Mouse (Mus musculus) megakaryocyte-erythroid progenitor cell, adult 5-6 weeks (primary cell): ENCODE results near the gene Manea. TPM values are rescaled to one million over a fixed set of nuclear protein-coding genes. Genes with fewer than 3 reads are reported as not detected.
A peak's percentile ranks its signal among the peaks of the same experiment; 100 is the strongest.
"Not testable (repeated sequence)": the region's sequence is repeated elsewhere in the genome, so short reads cannot be mapped to it uniquely, and the experiment has no call there.

ENCODE experiments used
- ATAC-seq: replicated peaks from 2 replicates; pipeline ENCODE4 v1.8.0; 2016; ENCODE audit warnings: mild to moderate bottlenecking, inconsistent platforms; ENCODE audit not compliant: severe bottlenecking, poor library complexity, low FRiP score, low TSS enrichment
- total RNA-seq, 2 experiments: library from RNA; stranded (forward) in 1 of 2; stranded (reverse) in 1 of 2; fragments of 200-1000, 215-1000 nt in 1 of 2; fragments of >200 nt in 1 of 2; fragmentation: Nextera tagmentation in 1 of 2; gene quantifications; 2 replicates each; pipeline ENCODE4 v1.2.3; 2014 to 2017

Gene Manea
- total RNA-seq (2014; fragmentation: Nextera tagmentation) (13.4 and 13.8 TPM in 2 replicates), total RNA-seq (2017) (11.7 and 15.4 TPM in 2 replicates)

DNA sequence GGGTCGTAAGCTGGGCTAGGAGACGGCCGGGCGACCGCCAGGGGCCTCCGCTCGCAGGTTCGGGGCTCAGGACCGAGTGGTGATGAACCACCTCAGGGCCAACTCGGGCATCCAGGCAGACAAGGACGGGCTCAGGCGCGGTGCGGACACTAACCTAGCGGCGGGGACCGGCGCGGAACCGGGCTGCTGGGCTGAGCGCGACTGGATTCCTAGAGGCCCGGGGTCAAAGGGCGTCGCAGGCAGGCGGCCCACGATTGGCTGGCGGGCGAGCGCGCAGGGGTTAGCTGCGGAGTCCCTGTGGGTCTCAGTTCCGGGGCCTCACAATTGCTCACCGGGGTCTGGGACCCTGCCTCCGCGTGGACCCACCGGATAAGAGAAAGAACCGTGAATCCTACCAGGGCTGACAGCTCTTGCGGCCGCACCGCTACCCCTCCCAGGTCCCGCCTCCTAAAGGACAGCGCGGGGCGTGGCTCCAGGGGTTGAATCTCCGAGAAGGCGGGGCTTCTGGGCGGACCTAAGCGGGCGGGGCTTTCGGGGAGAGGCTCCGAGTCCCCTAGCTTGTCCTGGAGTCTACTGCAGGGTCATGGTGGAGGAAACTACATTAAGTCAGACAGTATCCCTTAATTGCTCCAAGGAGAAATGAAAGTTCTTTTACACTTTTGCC is at the start of gene Manea:
TSS of gene Manea (minus strand) at position 449 of the 664 bp plus-strand sequence.
- ATAC-seq = peak; percentile 99

DNA sequence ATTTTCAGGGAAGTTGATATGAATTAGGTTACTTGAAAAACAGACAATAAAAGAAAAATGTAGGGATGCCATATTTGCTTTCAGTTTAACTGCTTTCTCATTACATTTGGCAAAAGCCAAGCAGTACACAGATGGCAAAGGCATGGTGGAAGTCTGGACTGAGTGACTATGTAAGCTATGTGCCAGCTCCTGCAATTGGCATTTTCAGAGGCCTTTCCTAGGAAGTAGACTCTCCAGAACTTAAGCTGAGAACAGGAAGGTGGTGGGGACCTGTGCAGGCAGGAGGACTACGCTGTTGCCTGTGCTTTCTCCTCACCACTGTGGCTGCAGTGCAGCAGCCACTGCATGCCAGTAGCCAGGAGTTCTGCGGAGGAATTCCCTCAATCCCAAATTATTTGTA is 7.9 kb upstream of the Manea start:
- no peak for ATAC-seq

DNA sequence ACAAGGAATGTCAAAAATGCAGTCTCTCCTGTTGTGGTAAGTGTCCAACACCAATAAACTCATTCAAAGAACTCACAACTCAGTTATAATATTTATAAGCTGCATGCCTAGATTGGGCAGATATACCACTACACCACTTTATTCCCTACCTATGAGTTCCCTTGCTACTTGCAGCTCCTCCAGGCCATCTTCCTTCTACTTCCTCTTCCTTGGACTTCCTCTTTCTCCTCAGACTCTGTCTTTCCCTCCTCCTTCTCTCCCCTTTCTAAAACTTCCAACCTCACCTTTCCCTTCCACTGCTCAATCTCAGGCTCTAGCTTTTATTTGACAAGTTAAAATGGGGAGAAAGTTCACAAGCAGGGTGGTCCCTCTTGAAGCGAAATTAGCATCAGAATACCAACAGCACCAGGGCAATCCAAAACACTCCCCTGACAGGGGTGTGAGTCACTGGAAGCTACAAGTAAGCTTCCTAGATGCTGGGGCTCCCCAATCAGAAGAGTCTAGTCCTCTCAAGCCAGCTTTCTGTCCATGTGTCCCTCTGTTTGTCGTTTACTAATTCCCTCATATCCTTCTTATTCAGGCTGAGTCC is 7.0 kb upstream of the Manea start:
- ATAC-seq = no peak

DNA sequence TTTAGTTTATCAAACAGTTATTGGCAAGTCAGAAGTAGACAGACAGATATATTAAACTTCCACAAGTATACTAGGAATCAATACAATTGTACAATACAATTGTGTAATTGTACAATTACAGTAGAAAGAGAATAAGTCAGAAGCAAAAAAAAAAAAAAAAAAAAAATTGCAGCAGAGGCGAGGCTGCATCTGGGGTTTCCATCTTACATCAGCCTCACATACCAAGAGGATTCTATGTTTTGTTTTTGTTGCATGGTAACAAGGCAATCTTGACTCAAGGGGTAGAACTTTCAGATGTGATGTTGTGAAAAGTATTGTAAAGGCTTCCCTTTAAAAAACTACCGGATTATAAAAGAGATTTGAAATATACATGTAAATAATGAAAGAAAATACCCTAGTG is 548 bp upstream of the Manea start:
- no peak for ATAC-seq

DNA sequence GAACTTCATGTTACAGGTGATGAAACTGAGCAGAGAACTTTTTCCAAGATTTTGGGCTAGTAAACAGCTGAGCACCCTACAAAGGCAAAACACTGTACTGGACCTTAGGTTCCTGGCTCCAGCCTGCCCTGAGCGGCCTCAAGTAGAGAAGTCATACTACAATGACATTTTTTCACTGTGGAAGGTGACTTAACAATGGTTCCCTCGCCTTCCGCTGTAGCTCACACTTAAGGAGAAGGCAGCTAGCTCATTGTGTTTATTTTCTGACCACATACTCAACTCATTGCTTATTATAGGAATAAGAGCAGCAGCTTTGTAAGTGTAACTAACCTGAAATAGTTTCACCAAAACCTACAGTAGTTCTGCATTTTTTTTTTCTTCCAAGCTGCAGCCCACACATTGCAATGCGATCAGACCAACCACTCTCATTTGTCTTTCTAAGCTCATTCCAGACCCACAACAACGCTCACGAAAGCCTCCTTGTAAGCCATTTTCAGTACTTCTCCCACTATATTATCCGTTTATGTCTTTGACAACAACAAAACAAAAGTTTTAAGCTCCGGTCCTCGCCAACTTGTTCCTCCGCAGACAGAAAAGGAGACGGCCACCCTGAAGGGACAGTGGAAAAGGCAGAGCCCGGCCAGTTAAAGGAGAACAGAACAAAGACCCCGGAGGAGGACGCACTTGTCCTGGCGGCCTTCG is 799 bp downstream of the Manea start:
- peak; percentile 32; the same call in 1 of the 2 replicates for ATAC-seq

DNA sequence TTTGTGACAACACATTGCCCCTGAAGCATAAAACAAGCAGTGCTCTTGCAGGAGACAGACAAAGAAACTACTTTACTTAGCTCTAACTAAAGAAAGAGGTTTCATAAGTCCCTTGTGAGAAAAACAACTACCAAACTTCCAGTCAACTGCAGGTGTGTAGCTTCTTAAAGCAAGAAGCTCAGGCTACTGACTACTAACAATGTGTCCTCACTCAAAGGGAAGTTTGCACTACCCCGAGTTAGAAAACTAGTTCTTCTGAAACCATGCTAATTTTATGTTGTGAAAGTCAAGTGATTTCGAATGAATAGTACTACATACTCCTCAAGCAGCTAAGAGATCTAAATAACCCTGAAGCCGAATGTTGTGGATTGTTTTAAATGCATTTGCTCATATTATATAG is 1.6 kb downstream of the Manea start:
- ATAC-seq = no peak

DNA sequence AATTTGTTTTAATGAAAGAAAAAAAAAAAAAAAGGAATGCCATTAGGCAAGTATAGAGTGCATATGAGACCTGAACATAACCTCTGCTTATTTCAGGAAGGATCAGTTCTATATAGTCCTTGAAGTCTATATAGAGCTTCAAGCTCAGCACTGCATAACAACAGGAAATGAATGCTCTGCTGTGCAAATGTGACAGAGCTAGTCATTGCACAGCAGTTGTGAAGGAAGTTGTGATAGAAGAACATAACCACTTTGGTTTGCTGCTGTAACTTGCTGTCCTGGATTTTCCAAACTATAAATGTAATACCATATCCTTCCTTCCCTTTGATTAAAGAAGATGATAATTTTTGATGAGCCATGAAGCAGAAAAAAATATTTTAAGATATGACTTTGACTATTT is 4.3 kb downstream of the Manea start:
- ATAC-seq = no peak

DNA sequence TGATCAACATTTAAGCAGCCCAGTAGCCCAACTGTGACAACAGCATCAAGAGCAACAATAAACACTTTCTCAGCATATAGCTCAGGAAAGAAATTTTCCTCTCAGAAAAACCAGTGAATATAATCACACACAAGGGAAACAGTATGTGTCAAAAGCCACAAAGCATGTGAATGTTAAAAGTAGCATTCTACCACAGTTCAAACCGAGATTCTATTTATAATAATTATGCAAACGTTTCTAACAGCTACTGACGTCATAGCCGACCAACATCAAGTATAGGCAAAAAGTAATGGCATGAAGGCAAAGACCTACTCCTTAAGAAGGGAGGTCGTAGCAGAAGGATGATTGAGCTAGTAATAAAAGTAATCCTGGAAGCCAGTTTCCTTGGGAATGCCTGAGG is 8.1 kb downstream of the Manea start:
- ATAC-seq = no peak

DNA sequence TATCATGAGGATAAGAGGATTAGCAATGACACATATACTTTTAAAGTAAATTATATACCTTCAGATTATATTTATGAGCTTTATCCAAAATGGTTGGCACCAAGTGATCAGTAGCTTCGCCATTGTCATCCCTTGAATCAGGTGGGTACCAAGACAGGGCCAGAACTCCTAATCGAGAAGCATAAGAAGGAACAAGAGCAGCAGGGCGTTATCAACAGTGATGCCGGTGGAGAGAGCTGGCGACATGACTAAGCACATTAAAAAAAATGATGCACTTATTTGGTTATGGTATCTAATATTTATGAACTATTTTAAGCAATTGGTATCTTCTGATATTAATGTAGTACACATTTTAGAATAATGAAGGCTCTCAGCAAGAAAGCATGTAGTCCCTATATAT is 10.1 kb downstream of the Manea start:
- ATAC-seq = 0 out of 2 replicates have a peak, but pooled peaks have one; percentile 52

DNA sequence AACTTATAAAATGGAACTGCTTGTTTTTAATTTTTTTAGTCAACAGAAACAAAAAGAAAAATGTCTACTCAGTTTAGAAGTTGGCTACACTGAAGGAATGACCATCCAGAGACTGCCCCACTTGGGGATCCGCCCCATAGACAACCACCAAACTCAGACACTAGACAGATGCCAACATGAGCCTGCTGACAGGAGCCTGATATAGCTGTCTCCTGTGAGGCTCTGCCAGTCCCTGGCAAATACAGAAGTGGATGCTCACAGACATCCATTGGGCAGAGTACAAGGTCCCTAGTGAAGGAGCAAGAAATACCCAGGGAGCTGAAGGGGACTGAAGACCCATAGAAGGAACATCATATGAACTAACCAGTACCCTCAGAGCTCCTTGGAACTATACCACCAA is 42.0 kb downstream of the Manea start:
- not testable (repeated sequence) for ATAC-seq

DNA sequence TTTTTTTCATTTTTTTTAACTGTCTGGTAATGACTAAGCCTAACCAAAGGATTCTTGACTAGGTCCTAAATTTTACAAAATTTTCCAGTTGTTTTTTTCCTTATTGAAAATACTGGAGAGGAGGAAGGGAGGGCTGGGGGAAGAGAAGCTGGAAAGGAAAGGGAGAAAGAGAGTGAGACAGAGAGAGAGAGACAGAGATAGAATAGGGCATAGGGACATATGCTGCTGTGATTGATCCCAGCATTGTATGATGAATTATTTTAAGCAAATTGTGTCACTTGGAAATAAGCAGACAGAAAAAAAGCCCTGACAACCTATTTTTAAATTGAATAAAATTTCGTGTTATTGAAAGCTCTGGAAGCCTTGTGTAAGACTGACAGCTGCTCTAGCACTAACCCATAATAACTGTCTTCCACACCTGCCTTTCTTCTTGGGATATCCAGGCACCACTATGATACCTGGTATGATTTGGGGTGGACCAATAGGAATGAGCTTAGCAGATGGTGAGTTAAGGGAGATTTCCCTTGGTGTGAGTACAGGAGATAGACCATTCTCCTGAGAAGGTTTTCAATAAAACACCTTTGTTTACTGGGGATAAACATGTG is 69.5 kb downstream of the Manea start:
- ATAC-seq = no peak

DNA sequence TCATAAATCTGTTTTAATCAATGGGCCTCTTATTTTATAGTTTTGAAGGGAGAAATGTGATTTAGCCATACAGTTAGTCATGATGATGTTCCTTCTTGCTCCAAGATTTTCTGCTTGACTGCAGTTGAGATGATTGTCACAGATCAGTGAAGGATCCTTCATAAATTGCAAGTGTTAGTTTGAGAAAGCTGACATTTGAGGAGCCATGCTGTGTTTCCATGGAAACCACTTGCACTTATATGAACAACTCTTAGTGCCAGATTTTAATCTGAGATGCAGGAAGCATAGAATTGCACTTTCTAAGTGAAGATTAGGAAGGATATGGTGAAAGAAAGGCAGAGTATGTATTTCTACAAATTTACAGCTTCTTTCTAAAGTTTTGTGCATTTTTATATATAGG is 70.4 kb downstream of the Manea start:
- ATAC-seq = no peak

DNA sequence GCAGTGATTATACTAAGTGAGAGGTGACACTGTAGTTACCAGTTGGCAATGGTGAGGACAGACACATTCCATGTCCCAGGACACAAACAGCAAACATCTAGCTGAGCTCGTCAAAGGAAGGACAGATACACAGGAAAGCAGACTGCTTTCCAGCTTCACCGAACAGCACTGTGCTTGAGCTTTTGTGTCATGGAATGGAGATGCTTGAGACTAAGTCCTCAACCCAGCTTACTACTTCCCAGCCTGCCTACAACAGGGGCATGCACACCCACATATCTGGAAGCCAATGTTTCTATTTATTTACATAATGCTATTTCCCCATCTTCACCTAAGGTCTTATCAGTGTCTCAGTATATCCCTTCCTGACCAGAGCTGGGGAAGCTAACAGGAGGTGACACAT is 70.9 kb downstream of the Manea start:
- no peak for ATAC-seq
